Mouse (Mus musculus): ENCODE measurements around the gene Armh3.

The Armh3 gene

DNA sequence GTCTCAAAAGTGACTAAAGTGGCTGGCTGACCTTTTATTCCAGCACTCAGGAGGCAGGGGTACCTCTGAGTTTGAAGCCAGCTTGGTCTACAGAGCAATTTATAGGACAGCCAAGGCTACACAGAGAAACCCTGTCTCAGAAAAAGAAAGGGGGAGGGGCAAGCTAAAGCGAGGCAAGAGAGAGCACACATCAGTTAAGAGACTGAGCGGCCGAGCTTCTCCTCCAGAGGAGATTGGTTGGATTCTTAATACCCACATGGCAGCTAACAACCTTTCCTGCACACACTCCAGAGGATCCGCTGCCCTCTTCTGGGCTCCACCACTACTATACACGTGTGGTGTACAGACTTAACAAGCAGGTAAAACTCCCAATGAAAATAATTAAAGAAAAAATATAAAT is 85.3 kb downstream of the Armh3 start:
- in situ Hi-C loops (cut with MboI, MseI), result no loop called here

DNA sequence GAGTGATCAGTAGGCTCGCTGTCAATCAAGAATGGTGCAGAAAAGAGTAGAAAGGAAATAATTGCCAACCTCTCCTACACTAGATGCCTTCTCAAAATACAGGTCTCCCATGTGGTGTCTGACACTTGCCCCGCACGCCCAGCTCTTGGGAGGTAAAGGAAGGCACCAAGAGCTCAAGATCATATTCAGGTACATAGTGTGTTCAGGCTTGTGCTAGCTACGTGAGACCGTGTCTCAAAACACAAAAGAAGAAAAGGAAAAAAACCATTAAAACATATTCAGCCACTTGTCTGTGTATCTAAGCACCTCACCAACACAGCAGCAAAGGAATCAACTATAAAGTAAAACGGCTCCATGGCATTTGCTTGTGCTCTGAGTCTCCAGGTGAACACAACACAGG is 85.9 kb downstream of the Armh3 start:
- in situ Hi-C loops (cut with MboI, MseI), result no loop called here

DNA sequence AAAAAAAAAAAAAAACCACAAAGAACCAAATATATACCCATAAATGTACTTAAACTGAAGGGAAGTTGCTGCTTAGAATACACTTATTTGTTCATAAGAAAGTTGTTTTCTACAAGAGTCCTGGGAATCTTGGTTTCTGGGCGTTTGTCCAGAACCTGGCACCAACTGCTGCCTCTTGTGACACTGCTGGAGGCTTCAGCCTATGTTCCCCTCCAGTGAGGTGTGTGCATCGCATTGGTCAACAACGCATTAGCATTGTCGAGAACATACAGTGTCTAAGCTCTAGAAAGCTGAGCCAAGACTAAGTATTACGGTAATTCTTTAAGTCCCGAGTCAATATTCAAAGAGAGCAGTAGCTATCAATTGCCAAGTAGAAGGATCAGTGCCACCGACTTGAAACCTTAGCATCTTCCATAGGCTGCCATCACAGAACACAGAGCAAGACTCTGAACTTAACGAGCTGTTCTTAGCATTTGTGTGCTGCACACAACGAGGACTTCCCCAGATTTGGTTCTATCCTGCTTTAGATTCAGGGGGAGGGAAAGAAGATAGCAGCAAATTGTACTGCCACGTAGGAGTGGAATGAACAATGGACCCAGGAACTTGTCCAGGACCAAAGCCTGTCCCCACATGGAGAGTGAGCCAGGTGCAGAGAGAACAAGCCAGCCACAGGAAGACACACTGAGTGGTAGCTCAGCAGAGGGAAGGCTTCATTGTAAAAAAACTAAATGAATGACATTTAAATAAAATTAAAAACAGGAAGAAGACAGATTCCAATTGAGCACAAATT is 86.9 kb downstream of the Armh3 start:
- in situ Hi-C loops (cut with MboI, MseI), result no loop called here

DNA sequence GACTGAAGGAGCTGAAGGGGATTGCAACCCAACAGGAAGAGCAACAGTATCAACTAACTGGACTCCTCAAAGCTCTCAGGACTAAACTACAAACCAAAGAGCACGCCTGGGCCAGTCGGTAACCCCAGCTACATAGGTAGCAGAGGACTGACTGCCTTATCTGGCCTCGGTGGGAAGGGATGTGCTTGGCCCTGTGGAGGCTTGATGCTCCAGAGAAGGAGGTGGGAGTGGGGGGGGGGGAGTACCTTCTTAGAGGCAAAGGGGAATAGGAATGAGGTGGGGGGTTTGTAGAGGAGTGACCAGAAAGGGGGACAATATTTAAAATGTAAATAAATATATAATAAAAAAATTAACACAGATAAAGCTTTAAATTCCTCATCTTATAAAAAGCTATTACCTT is 90.0 kb downstream of the Armh3 start:
- in situ Hi-C loops (cut with MboI, MseI), result no loop called here

DNA sequence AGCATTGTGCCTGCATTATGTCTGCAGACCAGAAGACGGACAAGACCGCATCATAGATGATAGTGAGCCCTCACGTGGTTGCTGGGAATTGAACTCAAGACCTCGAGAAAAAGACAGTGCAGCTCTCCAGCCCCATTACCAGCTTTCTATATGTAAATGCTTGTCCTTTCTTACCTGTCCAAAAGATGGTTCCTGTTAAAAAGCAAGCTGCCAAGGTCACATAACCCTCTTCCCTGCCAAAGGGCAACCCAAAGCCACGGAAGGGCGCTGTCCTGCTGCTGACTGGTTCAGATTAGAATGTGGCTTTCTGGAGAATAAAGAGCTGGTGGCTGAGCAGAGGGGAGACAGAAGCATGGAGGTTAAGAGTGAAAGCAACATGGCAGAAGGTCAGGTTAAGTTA is 90.9 kb downstream of the Armh3 start:
- in situ Hi-C loops (cut with MboI, MseI), result no loop called here

DNA sequence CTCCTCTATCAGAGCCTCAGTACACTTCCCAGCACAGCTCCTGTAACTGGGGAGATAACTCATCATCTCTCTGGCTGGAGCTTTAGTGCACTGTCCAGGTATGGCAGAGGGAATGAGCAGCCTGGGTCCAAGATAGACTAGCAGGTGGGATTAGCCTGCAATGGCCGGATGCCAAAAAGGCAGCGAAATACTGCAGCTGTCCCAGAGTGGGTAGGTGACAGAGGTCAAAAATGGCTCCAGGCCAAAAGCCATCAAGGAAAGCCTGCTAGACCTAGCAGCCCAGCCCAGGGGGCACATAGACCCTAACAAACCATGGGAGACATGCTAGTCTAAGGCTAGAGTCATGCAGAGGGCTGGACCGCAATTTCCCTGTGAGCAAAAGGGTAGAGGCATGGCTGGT is 94.4 kb downstream of the Armh3 start:
- in situ Hi-C loops (cut with MboI, MseI), result loop anchor here (5.0 kb wide), 1 partner anchor 113 kb away; no protein-coding TSS in a partner anchor

DNA sequence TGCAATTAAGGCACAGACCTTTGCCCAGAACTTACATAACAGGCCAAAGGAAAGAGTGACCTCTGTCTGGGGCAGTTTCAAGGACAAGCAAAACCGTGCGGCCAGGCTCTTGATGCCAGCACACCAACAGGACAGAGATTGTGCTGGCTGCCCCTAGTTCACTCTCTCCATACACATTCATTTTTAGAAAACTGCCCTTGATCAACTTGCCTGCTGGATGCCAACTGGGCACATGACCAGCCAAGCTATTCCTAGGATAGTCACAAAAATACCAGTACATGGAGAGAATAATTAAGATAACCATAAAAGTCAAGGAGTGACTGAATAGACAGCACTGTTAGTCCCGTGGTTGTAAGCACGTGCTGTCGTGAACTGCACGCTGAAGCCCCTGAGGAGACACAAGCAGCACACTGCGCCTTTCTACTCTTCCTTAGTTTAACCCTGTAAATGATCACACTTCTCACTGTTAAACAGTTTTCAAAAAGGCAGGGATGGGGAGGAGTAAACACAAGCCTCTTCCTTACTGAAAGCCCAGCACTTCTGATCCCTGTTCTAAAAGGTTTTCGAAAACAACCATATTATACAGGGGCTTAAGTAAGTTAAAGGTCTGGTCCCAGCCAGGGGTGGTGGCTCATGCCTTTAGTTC is 95.8 kb downstream of the Armh3 start:
- in situ Hi-C loops (cut with MboI, MseI), result loop anchor here (5.0 kb wide), 1 partner anchor 115 kb away; no protein-coding TSS in a partner anchor

DNA sequence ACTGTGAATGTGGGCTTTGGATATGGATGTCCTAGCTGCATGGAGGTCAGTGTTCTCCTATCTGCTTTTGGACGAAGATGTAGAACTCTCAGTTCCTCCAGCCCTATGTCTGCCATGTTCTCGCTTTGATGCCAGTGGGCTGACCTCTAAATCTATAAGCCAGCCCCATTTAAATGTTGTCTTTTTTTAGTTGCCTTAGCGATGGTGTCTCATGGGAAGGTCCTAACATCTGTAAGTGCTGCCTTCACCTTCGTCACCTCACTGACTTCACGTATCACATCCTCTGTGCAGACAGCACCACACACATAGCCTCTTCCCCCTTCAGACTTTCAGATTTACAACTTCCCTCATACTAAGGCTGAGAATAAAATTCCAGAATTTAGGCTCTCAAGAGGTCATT is 97.5 kb downstream of the Armh3 start:
- in situ Hi-C loops (cut with MboI, MseI), result loop anchor here (5.0 kb wide), 1 partner anchor 116 kb away; no protein-coding TSS in a partner anchor

DNA sequence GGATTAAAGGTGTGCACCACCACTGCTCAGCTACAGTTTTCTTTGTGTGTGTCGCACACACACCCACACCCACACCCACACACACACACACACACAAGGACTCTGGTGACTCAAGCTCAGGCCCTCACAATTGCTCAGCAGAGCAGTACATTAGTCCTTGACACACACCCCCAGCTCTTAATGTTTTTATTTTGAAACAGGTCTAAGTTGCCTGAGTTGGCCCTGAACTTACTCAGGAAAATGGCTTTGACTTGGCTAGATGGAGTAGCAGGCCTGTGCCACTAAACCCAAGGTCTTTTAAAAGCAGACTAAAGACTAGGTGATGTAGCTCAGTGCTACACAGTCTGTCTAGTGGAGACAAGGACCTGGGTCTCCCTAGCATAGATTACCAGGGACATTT is 102.6 kb downstream of the Armh3 start:
- in situ Hi-C loops (cut with MboI, MseI), result loop anchor here (10.0 kb wide), 1 partner anchor 359 kb away; no protein-coding TSS in a partner anchor

DNA sequence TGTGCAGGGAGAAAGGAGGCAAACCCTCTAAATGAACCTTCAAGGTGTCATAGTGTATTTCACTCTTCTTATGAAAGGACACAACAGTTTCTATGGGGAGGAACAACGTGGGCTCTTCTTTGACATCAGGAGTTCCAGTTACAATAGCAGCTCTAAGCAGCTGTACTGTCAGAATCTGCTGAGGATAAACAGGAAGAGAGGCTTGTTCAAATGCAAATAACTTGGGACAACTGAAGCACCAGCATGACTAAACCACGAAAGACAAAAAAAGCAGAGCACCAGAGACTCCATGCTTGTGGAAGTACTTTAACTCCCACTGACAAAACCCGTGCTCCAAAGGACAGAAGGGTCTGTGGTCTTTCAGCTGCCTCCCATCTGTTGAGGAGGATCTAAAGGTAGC is 116.2 kb downstream of the Armh3 start:
- in situ Hi-C loops (cut with MboI, MseI), result loop anchor here (5.0 kb wide), 1 partner anchor 35 kb away; no protein-coding TSS in a partner anchor

DNA sequence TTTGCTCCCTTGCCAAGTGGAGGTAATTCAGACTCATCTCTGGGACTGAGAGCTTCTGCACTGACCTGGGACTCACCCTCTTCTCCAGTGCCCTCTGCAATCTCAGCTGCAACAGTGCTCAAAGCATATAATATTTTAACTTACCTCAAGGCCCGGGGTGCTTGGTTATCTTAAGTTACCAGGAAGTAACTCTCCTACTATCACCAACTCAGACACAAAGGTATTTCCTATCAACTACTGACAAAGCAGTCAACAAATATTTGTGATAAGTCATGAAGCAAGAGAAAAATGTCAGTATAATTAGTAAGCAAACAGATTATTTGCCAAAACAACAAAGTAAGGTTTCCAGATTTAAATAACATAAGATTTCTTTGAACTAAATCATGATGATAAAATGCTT is 125.0 kb downstream of the Armh3 start:
- in situ Hi-C loops (cut with MboI, MseI), result no loop called here

DNA sequence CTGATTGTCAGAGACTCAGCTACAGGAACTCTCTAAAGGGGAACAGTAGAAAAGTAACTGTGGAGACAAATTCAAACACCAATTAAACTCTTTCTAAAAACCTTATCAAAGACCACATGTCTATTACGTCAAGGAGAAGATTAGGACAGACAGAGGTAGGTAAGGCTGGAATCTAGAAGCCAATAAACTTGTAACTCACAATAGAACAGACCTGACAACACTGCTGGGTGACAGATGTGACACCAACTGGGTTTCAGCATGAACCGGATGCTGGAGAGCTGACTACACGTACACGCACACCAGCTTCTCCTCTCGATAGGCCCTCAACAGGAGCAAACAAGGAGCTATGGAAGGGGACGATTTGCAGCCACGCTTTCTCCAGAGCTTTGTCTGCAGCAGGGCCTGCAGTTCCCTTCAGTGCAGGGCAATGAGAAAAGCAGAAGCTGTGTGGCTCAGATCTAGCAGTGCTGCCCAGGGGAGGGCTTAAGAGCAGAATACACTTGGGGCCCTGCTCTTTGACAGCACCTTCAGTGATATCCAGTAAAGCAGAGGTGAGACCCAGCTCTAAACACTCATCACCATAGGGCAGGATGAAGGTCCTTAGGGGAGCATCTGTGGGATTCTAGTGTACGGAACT is 142.9 kb downstream of the Armh3 start:
- in situ Hi-C loops (cut with MboI, MseI), result no loop called here

DNA sequence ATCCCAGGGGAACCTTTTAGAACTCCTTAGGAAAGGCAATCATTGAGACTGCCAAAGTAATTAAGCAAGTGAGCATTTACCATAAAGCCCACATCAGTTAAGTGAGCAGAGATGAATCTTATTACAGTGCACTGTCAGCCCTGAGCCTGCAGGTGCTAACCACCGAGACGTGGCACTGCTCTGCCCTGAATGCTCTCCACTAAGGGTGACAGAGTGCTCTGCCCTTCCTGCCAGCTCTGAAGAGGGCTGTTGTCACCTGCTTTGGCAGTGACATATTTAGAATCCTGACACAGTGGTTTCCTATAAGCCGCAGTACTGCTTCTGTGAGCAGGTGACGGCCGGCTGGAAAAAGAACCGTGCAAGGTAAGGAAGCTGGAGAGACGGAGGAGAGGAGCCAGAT is 143.8 kb downstream of the Armh3 start:
- in situ Hi-C loops (cut with MboI, MseI), result no loop called here

DNA sequence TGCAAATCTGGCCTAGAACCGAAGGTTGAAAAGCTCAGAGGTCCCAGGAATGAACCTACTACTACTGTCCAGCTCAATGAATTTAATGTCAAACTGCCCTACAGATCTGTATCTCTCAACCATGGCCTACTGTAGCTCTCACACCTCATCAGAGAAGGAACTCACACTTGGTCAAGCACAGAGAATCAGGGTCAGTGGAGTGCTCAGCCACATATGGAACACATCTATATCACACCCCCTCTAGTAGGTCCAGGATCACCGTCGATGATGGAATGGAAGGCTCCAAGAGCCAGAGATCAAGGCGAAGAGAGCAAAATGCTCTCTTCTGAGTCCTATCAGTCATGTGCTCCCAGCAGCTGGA is 150.6 kb downstream of the Armh3 start:
- in situ Hi-C loops (cut with MboI, MseI), result no loop called here

DNA sequence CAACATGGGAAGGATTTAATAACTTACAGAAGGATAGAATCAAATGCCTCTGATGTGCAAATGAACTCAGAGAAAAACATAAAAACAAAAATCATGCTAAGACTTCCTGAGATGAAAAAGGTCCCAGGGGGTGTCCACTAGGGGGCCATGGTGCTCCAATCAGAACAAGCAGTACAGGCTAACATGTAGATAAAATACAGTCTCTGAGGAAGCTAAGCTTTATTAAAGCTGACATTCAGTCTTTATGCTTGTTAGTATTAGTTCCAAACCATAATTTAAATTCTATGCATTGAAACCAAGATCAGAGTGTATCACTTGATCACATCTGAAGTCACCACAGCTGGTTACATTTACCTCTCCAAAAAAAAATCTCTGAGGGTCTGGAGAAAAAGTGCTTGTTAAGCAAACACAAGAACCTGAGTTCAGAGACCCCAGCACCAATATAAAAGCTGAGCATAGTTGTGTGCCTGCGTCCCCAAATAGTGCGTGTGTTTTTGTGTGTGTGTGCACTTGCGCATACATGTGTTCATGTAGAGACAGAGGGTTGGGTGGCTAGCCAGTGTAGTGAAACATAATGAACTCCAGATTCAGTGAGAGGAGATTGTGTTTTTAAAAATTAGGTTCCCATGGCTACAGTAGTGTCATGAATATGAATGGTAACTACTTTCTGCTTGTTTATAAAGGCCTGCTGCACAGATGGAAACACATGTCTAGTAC is 151.1 kb downstream of the Armh3 start:
- in situ Hi-C loops (cut with MboI, MseI), result no loop called here

DNA sequence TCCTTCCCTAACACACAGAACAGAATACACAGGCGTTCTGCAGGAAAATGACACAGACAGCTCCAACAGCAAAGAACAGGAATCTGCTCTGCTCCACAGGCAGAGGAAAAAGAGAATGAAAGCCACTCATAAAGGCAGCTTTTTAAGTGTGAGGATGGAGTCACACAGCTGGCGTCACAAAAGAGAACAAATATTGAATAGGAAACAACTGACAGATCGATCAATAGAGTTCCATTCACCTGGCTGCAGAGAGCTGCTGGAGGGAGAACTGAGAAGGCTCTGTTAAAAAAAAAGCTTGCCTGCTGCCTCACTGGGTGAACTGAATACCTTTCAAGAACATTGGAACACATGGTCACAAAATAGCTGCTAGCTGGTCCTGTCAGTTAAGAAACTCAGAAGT is 154.1 kb downstream of the Armh3 start:
- in situ Hi-C loops (cut with MboI, MseI), result no loop called here

DNA sequence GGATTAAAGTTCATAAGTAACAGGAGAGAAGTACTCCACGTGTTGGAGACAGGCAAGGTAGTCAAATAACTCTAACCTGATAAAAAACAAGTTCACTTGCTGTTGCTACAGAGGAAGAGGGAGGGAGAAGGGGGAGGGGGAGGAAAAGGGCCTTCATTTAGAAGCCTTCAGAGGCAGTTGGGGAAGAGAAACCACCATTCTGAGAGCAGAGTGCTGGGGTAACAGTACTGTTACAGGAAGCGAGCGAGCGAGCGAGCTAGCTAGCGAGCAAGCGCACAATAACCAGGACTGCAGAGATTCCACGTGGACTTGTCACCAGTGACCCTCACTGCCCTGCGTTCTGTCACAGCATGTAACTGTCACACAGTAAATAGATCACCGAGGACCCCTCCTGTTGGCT is 154.9 kb downstream of the Armh3 start:
- in situ Hi-C loops (cut with MboI, MseI), result no loop called here

DNA sequence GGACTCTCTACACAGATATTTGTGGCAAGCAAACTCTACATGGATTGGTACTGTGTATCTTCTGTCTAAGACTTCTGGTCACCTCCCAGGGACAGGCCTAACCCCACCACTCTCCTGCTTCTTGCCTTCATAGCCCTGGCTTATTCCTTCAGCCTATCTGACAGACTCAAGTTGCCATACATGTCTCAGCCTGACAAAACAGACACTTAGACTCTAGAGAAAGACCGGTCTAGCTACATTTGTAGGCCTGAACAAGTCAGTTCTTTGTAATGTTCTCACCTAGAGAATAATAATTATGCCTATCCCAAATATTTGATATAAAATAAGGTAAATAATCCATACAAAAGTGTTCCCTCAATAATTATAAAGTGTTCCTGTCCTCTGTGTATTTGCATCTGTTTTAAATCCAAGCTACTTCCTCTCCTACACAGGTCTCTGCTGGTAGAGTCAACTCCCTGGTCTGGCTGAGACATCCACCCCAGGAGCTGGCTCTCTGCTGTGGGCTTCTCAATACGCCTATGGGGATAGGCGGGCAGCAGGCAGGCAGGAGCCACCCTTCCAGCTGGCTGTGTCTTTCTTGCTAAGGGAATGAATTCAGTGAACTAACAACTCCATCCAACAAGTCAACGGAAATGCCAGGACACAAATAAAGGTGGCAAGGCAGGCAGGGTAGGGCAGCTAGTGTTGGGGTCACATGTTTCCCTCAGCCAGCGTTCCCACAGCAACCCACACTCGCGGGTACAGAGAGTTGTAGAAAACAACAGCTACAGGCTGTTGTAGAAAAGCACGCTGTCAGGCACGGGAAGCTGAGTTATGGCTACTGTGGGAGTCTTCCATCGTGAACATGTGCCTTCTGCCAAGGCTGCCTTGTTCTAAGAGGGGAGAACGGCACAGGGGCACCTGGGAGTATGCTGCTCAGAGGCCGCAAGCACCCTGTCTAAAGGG is 161.0 kb downstream of the Armh3 start:
- in situ Hi-C loops (cut with MboI, MseI), result no loop called here

DNA sequence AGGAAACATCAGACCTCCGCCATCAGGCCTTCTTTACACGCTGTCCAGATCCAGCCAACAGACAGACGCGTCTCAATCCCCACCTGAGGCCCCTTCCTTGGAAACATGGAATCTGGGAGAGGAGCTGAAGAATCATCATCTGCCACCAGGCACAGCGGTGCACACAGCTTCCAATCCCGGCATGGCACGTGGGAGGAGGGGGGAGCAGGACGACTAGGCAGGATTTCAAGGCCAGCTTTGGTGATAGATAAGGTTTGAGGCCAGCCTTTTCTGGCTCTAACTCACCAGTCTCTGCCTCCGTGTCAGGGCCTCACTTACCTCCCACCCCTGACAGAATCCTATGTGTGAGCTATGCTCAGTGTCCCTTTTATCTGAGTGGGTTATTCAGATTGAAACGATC is 162.8 kb downstream of the Armh3 start:
- in situ Hi-C loops (cut with MboI, MseI), result no loop called here

DNA sequence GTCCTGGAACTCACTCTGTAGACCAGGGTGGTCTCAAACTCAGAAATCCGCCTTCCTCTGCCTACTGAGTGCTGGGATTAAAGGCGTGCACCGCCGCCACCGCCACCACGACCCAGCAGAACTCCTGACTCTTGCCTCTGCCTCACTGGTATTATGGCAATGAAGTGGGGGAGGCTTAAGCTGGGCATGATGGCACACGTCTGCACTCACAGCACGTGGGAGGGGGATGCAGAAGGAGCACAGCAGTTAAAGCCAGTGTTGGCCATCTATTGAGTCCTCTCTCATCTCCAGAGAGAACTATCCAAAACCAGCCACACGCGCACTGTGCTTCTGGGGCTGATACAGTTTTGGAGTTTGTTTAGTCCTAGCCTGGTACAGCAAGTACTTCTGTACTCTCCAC is 164.6 kb downstream of the Armh3 start:
- in situ Hi-C loops (cut with MboI, MseI), result no loop called here

DNA sequence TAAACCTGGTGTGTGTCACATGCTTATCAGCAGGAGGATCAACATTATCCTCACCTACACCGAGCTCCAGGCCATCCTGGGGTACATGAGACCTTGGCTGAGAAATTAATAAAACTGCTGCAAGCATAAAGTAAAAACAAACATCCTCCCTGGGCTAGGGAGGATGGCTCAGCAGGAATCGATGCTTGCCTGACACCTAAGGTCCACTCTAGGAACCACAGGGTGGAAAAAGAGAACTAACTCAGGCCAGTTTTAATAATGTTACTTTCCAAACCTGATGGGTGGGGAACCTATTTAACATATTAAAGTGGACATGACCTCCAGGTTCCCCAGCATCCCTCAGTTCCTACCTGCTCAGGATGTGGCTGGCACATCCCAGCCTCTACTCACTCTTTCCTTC is 167.6 kb downstream of the Armh3 start:
- in situ Hi-C loops (cut with MboI, MseI), result no loop called here

All from T-helper 2 cell (primary cell).